Mouse (Mus musculus) c-Kit-negative CD71-positive TER-119-positive erythroid progenitor cells, embryonic 14.5 days (primary cell): ENCODE measurements around the gene Metap2.

Source experiments
- DNase-seq: peaks from one replicate; pipeline ENCODE4 v3.0.0-alpha.2; 2013; ENCODE audit warnings: low read depth, low spot score

The Metap2 gene

GRCm38 (mm10) chr10:93897043-93897646 is at the start of gene Metap2:
Gene Metap2, minus strand, starts transcription at chr10:93897093.
- no peak for DNase-seq

GRCm38 (mm10) chr10:93945843-93946499 is 49.1 kb upstream of the Metap2 start:
- DNase-seq, result no peak

GRCm38 (mm10) chr10:93945364-93945763 is 48.5 kb upstream of the Metap2 start:
- no peak for DNase-seq

GRCm38 (mm10) chr10:93944241-93944640 is 47.3 kb upstream of the Metap2 start:
- no peak for DNase-seq

- no peak for DNase-seq
These were observed 43.4 kb upstream of the Metap2 start for GRCm38 (mm10) chr10:93940279-93940678.

- DNase-seq, result no peak
These were observed 42.8 kb upstream of the Metap2 start for GRCm38 (mm10) chr10:93939676-93940075.

GRCm38 (mm10) chr10:93938844-93939271 is 42.0 kb upstream of the Metap2 start:
- no peak for DNase-seq

GRCm38 (mm10) chr10:93933980-93934379 is 37.1 kb upstream of the Metap2 start:
- no peak for DNase-seq

- no peak for DNase-seq
These were observed 36.0 kb upstream of the Metap2 start for GRCm38 (mm10) chr10:93932861-93933260.

- no peak for DNase-seq
These were observed 35.1 kb upstream of the Metap2 start for GRCm38 (mm10) chr10:93932020-93932419.

GRCm38 (mm10) chr10:93931431-93931830 is 34.5 kb upstream of the Metap2 start:
- no peak for DNase-seq

- no peak for DNase-seq
These were observed 33.4 kb upstream of the Metap2 start for GRCm38 (mm10) chr10:93930236-93930824.

GRCm38 (mm10) chr10:93924666-93925065 is 27.8 kb upstream of the Metap2 start:
- DNase-seq, result no peak

GRCm38 (mm10) chr10:93921160-93921559 is 24.3 kb upstream of the Metap2 start:
- DNase-seq, result no peak

GRCm38 (mm10) chr10:93919227-93919626 is 22.3 kb upstream of the Metap2 start:
- DNase-seq, result no peak

GRCm38 (mm10) chr10:93918701-93919100 is 21.8 kb upstream of the Metap2 start:
- DNase-seq, result no peak

- DNase-seq, result no peak
These were observed 21.2 kb upstream of the Metap2 start for GRCm38 (mm10) chr10:93918087-93918486.

- no peak for DNase-seq
These were observed 19.9 kb upstream of the Metap2 start for GRCm38 (mm10) chr10:93916778-93917177.

GRCm38 (mm10) chr10:93915531-93916275 is 18.8 kb upstream of the Metap2 start:
- DNase-seq, result no peak

GRCm38 (mm10) chr10:93913525-93913924 is 16.6 kb upstream of the Metap2 start:
- DNase-seq, result no peak

GRCm38 (mm10) chr10:93912917-93913316 is 16.0 kb upstream of the Metap2 start:
- no peak for DNase-seq

- no peak for DNase-seq
These were observed 15.4 kb upstream of the Metap2 start for GRCm38 (mm10) chr10:93912136-93912855.
